Mouse (Mus musculus) E14TG2a.4 (cell line): ENCODE measurements at regions not wholly inside any gene's neighbourhood (a gene's known extent, or its start where the extent isn't known, plus 50 kb on each side); places are given as distances from the start of the nearest gene placed in this dataset.

ENCODE experiments used
- H3K27me3 ChIP-seq: 2 replicates; pipeline ENCODE4 v1.6.1; 2014; ENCODE audit warnings: low read length, control low read depth; ENCODE audit not compliant: insufficient read depth
- H3K36me3 ChIP-seq: 2 replicates; pipeline ENCODE4 v1.6.1; 2014; ENCODE audit warnings: low read length, control low read depth; ENCODE audit not compliant: insufficient read depth
- H3K4me1 ChIP-seq: replicated peaks from 2 replicates; pipeline ENCODE4 v1.6.1; 2014; ENCODE audit warnings: low read depth, low read length, control low read depth
- H3K4me3 ChIP-seq: replicated peaks from 2 replicates; pipeline ENCODE4 v1.5.1; 2014; ENCODE audit warnings: mild to moderate bottlenecking, low read length
- H3K9me3 ChIP-seq: 2 replicates; pipeline ENCODE4 v1.6.1; 2014; ENCODE audit warnings: low read length, control low read depth
- CTCF ChIP-seq: conservative IDR thresholded peaks from 2 replicates; pipeline ENCODE4 v1.5.1; 2014; ENCODE audit warnings: low read length
- NANOG ChIP-seq: IDR thresholded peaks from 2 replicates; pipeline ENCODE4 v1.6.1; 2014; ENCODE audit warnings: borderline replicate concordance, low read length, mixed read lengths
- POU5F1 ChIP-seq: IDR thresholded peaks from 2 replicates; pipeline ENCODE4 v1.6.1; 2014; ENCODE audit warnings: low read length, borderline replicate concordance

- no peaks in the 10 kb centered on the region for H3K36me3 ChIP-seq
- H3K27me3 ChIP-seq: no peaks in the 10 kb centered on the region
- TF ChIP-seq NANOG: no peak
- TF ChIP-seq POU5F1: no peak
- H3K4me1 ChIP-seq: no peaks in the 10 kb centered on the region
- no peak overlapping the region for H3K4me3 ChIP-seq
- H3K9me3 ChIP-seq: no peaks in the 10 kb centered on the region
Measured at GRCm38 (mm10) chr11:57404172-57404571, 114.2 kb downstream of the Fam114a2 start.

DNA sequence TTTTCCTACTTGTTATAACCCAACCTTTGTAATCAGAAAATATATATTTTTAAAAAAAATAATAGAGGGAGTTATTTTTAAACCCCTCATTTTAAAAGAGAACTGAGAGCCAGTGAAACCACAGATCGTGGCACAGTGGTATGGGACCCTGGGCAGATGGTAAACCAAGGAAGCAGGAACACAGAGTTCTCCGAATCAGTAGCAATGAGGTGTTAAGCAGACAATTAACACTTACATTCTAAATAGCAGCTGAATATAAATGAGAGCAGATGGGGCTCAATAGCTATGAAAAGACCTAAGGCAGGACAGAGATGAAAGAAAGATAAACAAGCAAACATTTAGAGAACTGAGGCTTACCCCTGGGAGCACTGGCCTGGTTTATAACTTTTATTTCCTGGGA, 116.8 kb downstream of the Fam114a2 start:
- Histone ChIP-seq H3K27me3 (no peaks in the 10 kb centered on the region), H3K4me1 (no peaks in the 10 kb centered on the region), H3K4me3 (no peak overlapping the region), H3K36me3 (no peaks in the 10 kb centered on the region), H3K9me3 (no peaks in the 10 kb centered on the region)
- no peak for TF ChIP-seq POU5F1
- no peak for TF ChIP-seq CTCF
- no peak for TF ChIP-seq NANOG

DNA sequence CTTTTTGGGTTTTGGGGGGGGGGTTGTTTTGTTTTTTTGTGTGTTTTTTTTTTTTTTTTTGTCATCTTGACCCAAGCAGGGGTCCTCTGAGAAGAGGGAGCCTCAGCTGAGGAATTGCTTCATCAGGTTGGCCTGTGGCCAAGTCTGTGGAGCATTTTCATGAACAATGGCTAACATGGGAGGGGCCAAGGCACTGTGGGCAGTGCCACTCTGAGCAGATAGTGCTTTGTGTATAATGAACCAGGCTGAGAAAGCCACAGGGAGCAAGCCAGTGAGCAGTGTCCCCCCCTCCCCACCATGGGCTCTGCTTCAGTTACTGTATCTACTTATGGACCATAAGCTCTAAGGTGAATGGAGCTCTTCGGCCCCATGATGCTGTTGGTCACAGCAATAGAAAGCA, 119.1 kb downstream of the Fam114a2 start:
- Histone ChIP-seq H3K4me3 (no peak overlapping the region), H3K4me1 (no peaks in the 10 kb centered on the region), H3K36me3 (no peaks in the 10 kb centered on the region), H3K27me3 (no peaks in the 10 kb centered on the region), H3K9me3 (no peaks in the 10 kb centered on the region)
- TF ChIP-seq NANOG (no peak), POU5F1 (no peak), CTCF (no peak)

- no peaks in the 10 kb centered on the region for H3K36me3 ChIP-seq
- H3K9me3 ChIP-seq: no peaks in the 10 kb centered on the region
- H3K4me3 ChIP-seq: no peak overlapping the region
- H3K27me3 ChIP-seq: no peaks in the 10 kb centered on the region
- TF ChIP-seq CTCF: no peak
- no peak for TF ChIP-seq NANOG
- no peaks in the 10 kb centered on the region for H3K4me1 ChIP-seq
Measured at GRCm38 (mm10) chr11:57396429-57396828, 122.0 kb downstream of the Fam114a2 start.

GRCm38 (mm10) chr11:57390826-57391225, 127.6 kb downstream of the Fam114a2 start:
- H3K9me3 ChIP-seq: no peaks in the 10 kb centered on the region
- no peaks in the 10 kb centered on the region for H3K4me1 ChIP-seq
- TF ChIP-seq POU5F1 (no peak), CTCF (no peak), NANOG (no peak)
- no peaks in the 10 kb centered on the region for H3K36me3 ChIP-seq
- no peaks in the 10 kb centered on the region for H3K27me3 ChIP-seq
- no peak overlapping the region for H3K4me3 ChIP-seq
